Mouse (Mus musculus): Measurements from ENCODE around the gene Chga. TPM values are rescaled to one million over a fixed set of nuclear protein-coding genes. Genes with fewer than 3 reads are reported as not detected.

Gene Chga
- polyA plus RNA-seq, 1 experiment from 2014 or later, result 1.3 TPM

- Histone ChIP-seq H3K4me3 (no peak overlapping the region), H3K9ac (no peak overlapping the region), H3K27me3 (replicated peaks) (no peaks in the 10 kb centered on the region), H3K4me2 (no peak overlapping the region), H3K4me1 (no peaks in the 10 kb centered on the region), H3K27ac (no peak overlapping the region), H3K36me3 (peaks cover 14% of the 10 kb centered on the region), H3K9me3 (replicated peaks) (peaks cover 7% of the 10 kb centered on the region; the same call in 1 of the 2 replicates)
- WGBS (ENCODE audit: insufficient replicate concordance), result 59% methylated on average over 8 of the region's 8 CpGs
- ATAC-seq, result no peak
Observed at GRCm38 (mm10) chr12:102601847-102602246, 47.1 kb downstream of the Chga start.

- H3K9ac ChIP-seq, result no peak overlapping the region
- no peak overlapping the region for H3K4me2 ChIP-seq
- H3K27me3 ChIP-seq (replicated peaks), result no peaks in the 10 kb centered on the region
- no peaks in the 10 kb centered on the region for H3K4me1 ChIP-seq
- peaks cover 7% of the 10 kb centered on the region; the same call in 1 of the 2 replicates for H3K9me3 ChIP-seq (replicated peaks)
- H3K36me3 ChIP-seq, result peaks cover 14% of the 10 kb centered on the region
- WGBS (ENCODE audit: insufficient replicate concordance), result 70% methylated on average over 9 of the region's 9 CpGs
- no peak overlapping the region for H3K4me3 ChIP-seq
- no peak overlapping the region for H3K27ac ChIP-seq
- no peak for ATAC-seq
Observed at GRCm38 (mm10) chr12:102602255-102603041, 47.7 kb downstream of the Chga start.

- no peaks in the 10 kb centered on the region for H3K4me1 ChIP-seq
- 65% methylated on average over 6 of the region's 6 CpGs for WGBS (ENCODE audit: insufficient replicate concordance)
Observed at GRCm38 (mm10) chr12:102605607-102606006, 50.8 kb downstream of the Chga start.

GRCm38 (mm10) chr12:102607066-102607465 lies 52.3 kb downstream of the Chga start:
- Histone ChIP-seq H3K27ac (no peak overlapping the region), H3K9ac (no peak overlapping the region), H3K36me3 (peaks cover 7% of the 10 kb centered on the region), H3K4me3 (no peak overlapping the region), H3K9me3 (replicated peaks) (no peaks in the 10 kb centered on the region), H3K4me2 (no peak overlapping the region), H3K4me1 (no peaks in the 10 kb centered on the region), H3K27me3 (replicated peaks) (no peaks in the 10 kb centered on the region)
- no peak for ATAC-seq
- WGBS (ENCODE audit: insufficient replicate concordance), result 76% methylated on average over 8 of the region's 8 CpGs

More at GRCm38 (mm10) chr12:102605607-102606006, 50.8 kb downstream of the Chga start:
- H3K9me3 ChIP-seq (replicated peaks), result no peaks in the 10 kb centered on the region
- H3K4me3 ChIP-seq, result no peak overlapping the region
- H3K27me3 ChIP-seq (replicated peaks), result no peaks in the 10 kb centered on the region
- no peak for ATAC-seq
- no peak overlapping the region for H3K27ac ChIP-seq
- no peak overlapping the region for H3K4me2 ChIP-seq
- no peak overlapping the region for H3K9ac ChIP-seq
- peaks cover 7% of the 10 kb centered on the region for H3K36me3 ChIP-seq

- Histone ChIP-seq H3K9me3 (replicated peaks) (no peaks in the 10 kb centered on the region), H3K36me3 (peaks cover 7% of the 10 kb centered on the region), H3K4me2 (no peak overlapping the region), H3K4me1 (peaks cover 4% of the 10 kb centered on the region; the same call in 1 of the 2 replicates), H3K9ac (no peak overlapping the region), H3K27me3 (replicated peaks) (no peaks in the 10 kb centered on the region), H3K4me3 (no peak overlapping the region), H3K27ac (no peak overlapping the region)
- 70% methylated on average over 11 of the region's 11 CpGs for WGBS (ENCODE audit: insufficient replicate concordance)
- no peak for ATAC-seq
Observed at GRCm38 (mm10) chr12:102607808-102608517, 53.2 kb downstream of the Chga start.

- H3K4me3 ChIP-seq, result no peak overlapping the region
- no peaks in the 10 kb centered on the region for H3K9me3 ChIP-seq (replicated peaks)
- no peak for ATAC-seq
- H3K36me3 ChIP-seq, result no peaks in the 10 kb centered on the region
- H3K4me1 ChIP-seq, result peaks cover 4% of the 10 kb centered on the region; the same call in 1 of the 2 replicates
- no peak overlapping the region for H3K9ac ChIP-seq
- H3K4me2 ChIP-seq, result no peak overlapping the region
- H3K27me3 ChIP-seq (replicated peaks), result no peaks in the 10 kb centered on the region
- WGBS (ENCODE audit: insufficient replicate concordance), result 74% methylated on average over 8 of the region's 8 CpGs
- H3K27ac ChIP-seq, result no peak overlapping the region
Observed at GRCm38 (mm10) chr12:102610927-102611326, 56.2 kb downstream of the Chga start.

- Histone ChIP-seq H3K27me3 (replicated peaks) (no peaks in the 10 kb centered on the region), H3K36me3 (no peaks in the 10 kb centered on the region), H3K9ac (no peak overlapping the region), H3K4me2 (no peak overlapping the region), H3K4me1 (peaks cover 14% of the 10 kb centered on the region; the same call in 1 of the 2 replicates), H3K27ac (no peak overlapping the region), H3K9me3 (replicated peaks) (no peaks in the 10 kb centered on the region), H3K4me3 (no peak overlapping the region)
- ATAC-seq, result no peak
- WGBS (ENCODE audit: insufficient replicate concordance), result 89% methylated on average over 1 of the region's 1 CpGs
Observed at GRCm38 (mm10) chr12:102612431-102612830, 57.7 kb downstream of the Chga start.

- WGBS (ENCODE audit: insufficient replicate concordance), result 69% methylated on average over 4 of the region's 4 CpGs
- peaks cover 17% of the 10 kb centered on the region; the same call in 1 of the 2 replicates for H3K4me1 ChIP-seq
- H3K4me3 ChIP-seq, result no peak overlapping the region
- no peak overlapping the region for H3K4me2 ChIP-seq
- H3K9ac ChIP-seq, result no peak overlapping the region
- no peak for ATAC-seq
- H3K36me3 ChIP-seq, result no peaks in the 10 kb centered on the region
- no peaks in the 10 kb centered on the region for H3K9me3 ChIP-seq (replicated peaks)
- no peak overlapping the region for H3K27ac ChIP-seq
- no peaks in the 10 kb centered on the region for H3K27me3 ChIP-seq (replicated peaks)
Observed at GRCm38 (mm10) chr12:102613411-102613810, 58.6 kb downstream of the Chga start.

Other genes starting within 250 kb of the Chga start
- 47.2 and 49.9 TPM in 2 replicates for gene Lgmn, start 115.2 kb upstream of the Chga start, polyA plus RNA-seq (2016; fragmentation: Nextera tagmentation; extraction: Ambion mirVana)
- gene Golga5, start 85.8 kb upstream of the Chga start, polyA plus RNA-seq (2016; fragmentation: Nextera tagmentation; extraction: Ambion mirVana), result 18.5 and 19.5 TPM in 2 replicates
- 3.7 and 4.3 TPM in 2 replicates for gene Itpk1, start 150.0 kb downstream of the Chga start, polyA plus RNA-seq (2016; fragmentation: Nextera tagmentation; extraction: Ambion mirVana)
- gene Moap1, start 188.7 kb downstream of the Chga start, polyA plus RNA-seq (2016; fragmentation: Nextera tagmentation; extraction: Ambion mirVana), result 9.2 and 11.7 TPM in 2 replicates
- gene Tmem251, start 188.8 kb downstream of the Chga start, polyA plus RNA-seq (2016; fragmentation: Nextera tagmentation; extraction: Ambion mirVana), result 11.5 and 12.3 TPM in 2 replicates
- gene Gm28051, start 202.8 kb downstream of the Chga start, polyA plus RNA-seq (2016; fragmentation: Nextera tagmentation; extraction: Ambion mirVana), result 0.48 TPM in 1 of 2 replicates, not detected in the other
- 20.6 and 23.2 TPM in 2 replicates for gene Gon7, start 202.8 kb downstream of the Chga start, polyA plus RNA-seq (2016; fragmentation: Nextera tagmentation; extraction: Ambion mirVana)
- gene Ubr7, start 203.0 kb downstream of the Chga start, polyA plus RNA-seq (2016; fragmentation: Nextera tagmentation; extraction: Ambion mirVana), result 32.1 and 32.4 TPM in 2 replicates
- gene Gm20604, start 203.7 kb downstream of the Chga start, polyA plus RNA-seq (2016; fragmentation: Nextera tagmentation; extraction: Ambion mirVana), result 11.8 and 12.4 TPM in 2 replicates

Data from liver, embryonic 12.5 days (tissue).